Comparison of ENCODE assay signal across 9 mouse cellular contexts in genomic region chr6:148705711-148706110, GRCm38 (mm10).
DNase-seq lines count a peak whose midpoint lies in the region; ATAC-seq and TF ChIP-seq lines count a peak whose summit lies in the region.
"Had no signal": no experiment of that assay in that cellular context is flagged by ENCODE, and none has a peak within 500 bp of the region (broad histone marks: within the 10 kb centered on the region; RNA-seq: fewer than 3 reads in every experiment).

No protein-coding gene starts in this region.

- WGBS in midbrain, embryonic 10.5 days = 36% methylated on average over 2 of the region's 2 CpGs
- WGBS in midbrain, embryonic 13.5 days = 43% methylated on average over 2 of the region's 2 CpGs
- WGBS in bone marrow, adult 2 months = 31% methylated on average over 2 of the region's 2 CpGs
- WGBS in limb, embryonic 11.5 days = 27% methylated on average over 2 of the region's 2 CpGs
- 41% methylated on average over 2 of the region's 2 CpGs for WGBS in spleen, adult 2 months

- ATAC-seq in midbrain, embryonic 13.5 days = no peak
- no peak for ATAC-seq in limb, embryonic 11.5 days (ENCODE audit: insufficient number of reproducible peaks, low FRiP score, low TSS enrichment, low read depth)

- peak; percentile 56 for TF ChIP-seq CTCF in bone marrow, adult 2 months (IDR thresholded peaks at IDR 0.05; ENCODE audit: control insufficient read depth, insufficient read depth, low read length)
- TF ChIP-seq CTCF in spleen, adult 2 months (IDR thresholded peaks at IDR 0.05; ENCODE audit: extremely low read depth, insufficient read depth, insufficient read length, insufficient replicate concordance) = peak; percentile 43; the same call in 1 of the 2 replicates

- intact Hi-C loops in left cerebral cortex, postnatal 25 days (cut with DNase I) = no loop called here

- DNase-seq in embryo, embryonic 10 days (ENCODE audit: low spot score) = peak; percentile 77
- no peak for DNase-seq in embryo, embryonic 9.5 days (ENCODE audit: extremely low spot score)
- peak; percentile 45 for DNase-seq in midbrain, embryonic 10.5 days (ENCODE audit: low spot score)
- peak; percentile 53 for DNase-seq in limb, embryonic 11.5 days (ENCODE audit: low spot score)
- DNase-seq in spleen, adult 2 months (ENCODE audit: low read depth in 1 of 2, low spot score in 2 of 2) = peak; percentile 14 to 23
- no peak for DNase-seq in left cerebral cortex, postnatal 25 days (ENCODE audit: low spot score in 2 of 2)

- no peak overlapping the region for H3K9ac ChIP-seq in midbrain, embryonic 13.5 days (replicated peaks)
- H3K9ac ChIP-seq in limb, embryonic 11.5 days (ENCODE audit: low read length) = no peak overlapping the region
- H3K9ac ChIP-seq: heart, embryonic 15.5 days had no signal

- H3K4me2 ChIP-seq in midbrain, embryonic 13.5 days (replicated peaks) = no peak overlapping the region
- no peak overlapping the region for H3K4me2 ChIP-seq in limb, embryonic 11.5 days (ENCODE audit: low read depth, severe bottlenecking)
- H3K4me2 ChIP-seq: heart, embryonic 15.5 days had no signal

- H3K27ac ChIP-seq in midbrain, embryonic 10.5 days (replicated peaks) = no peak overlapping the region
- H3K27ac ChIP-seq in midbrain, embryonic 13.5 days = no peak overlapping the region
- no peak overlapping the region for H3K27ac ChIP-seq in bone marrow, adult 2 months (ENCODE audit: control insufficient read depth, insufficient read depth, low read depth, low read length, poor library complexity)
- no peak overlapping the region for H3K27ac ChIP-seq in limb, embryonic 11.5 days (replicated peaks; ENCODE audit: low read depth, low read length)
- no peak overlapping the region for H3K27ac ChIP-seq in spleen, adult 2 months (ENCODE audit: insufficient read depth, low read length)
- H3K27ac ChIP-seq: heart, embryonic 15.5 days had no signal

- H3K9me3 ChIP-seq in midbrain, embryonic 10.5 days (replicated peaks) = no peaks in the 10 kb centered on the region
- no peaks in the 10 kb centered on the region for H3K9me3 ChIP-seq in midbrain, embryonic 13.5 days
- H3K9me3 ChIP-seq in limb, embryonic 11.5 days (ENCODE audit: control insufficient read depth, low read length) = no peaks in the 10 kb centered on the region
- H3K9me3 ChIP-seq: heart, embryonic 15.5 days had no signal

- no peak for TF ChIP-seq POLR2A in bone marrow, adult 2 months (IDR thresholded peaks at IDR 0.05; ENCODE audit: borderline replicate concordance, control insufficient read depth, low read depth, low read length)
- no peak for TF ChIP-seq POLR2A in spleen, adult 2 months (IDR thresholded peaks at IDR 0.05; ENCODE audit: low read depth, low read length)

- no peaks in the 10 kb centered on the region for H3K4me1 ChIP-seq in midbrain, embryonic 10.5 days
- H3K4me1 ChIP-seq in midbrain, embryonic 13.5 days (replicated peaks) = no peaks in the 10 kb centered on the region
- no peaks in the 10 kb centered on the region; the same call in 1 of the 2 replicates for H3K4me1 ChIP-seq in bone marrow, adult 2 months (ENCODE audit: control insufficient read depth, insufficient read depth, low read length)
- H3K4me1 ChIP-seq in limb, embryonic 11.5 days (ENCODE audit: control insufficient read depth, insufficient read depth, low read length) = no peaks in the 10 kb centered on the region
- no peaks in the 10 kb centered on the region; the same call in 1 of the 2 replicates for H3K4me1 ChIP-seq in spleen, adult 2 months (ENCODE audit: control insufficient read depth, insufficient read depth, insufficient read length)
- H3K4me1 ChIP-seq: heart, embryonic 15.5 days had no signal

- no peaks in the 10 kb centered on the region for H3K36me3 ChIP-seq in midbrain, embryonic 10.5 days
- no peaks in the 10 kb centered on the region for H3K36me3 ChIP-seq in midbrain, embryonic 13.5 days
- H3K36me3 ChIP-seq in limb, embryonic 11.5 days (ENCODE audit: control insufficient read depth, insufficient read depth, low read length) = no peaks in the 10 kb centered on the region
- H3K36me3 ChIP-seq in spleen, adult 2 months (ENCODE audit: control insufficient read depth, insufficient read depth, low read length) = no peaks in the 10 kb centered on the region
- H3K36me3 ChIP-seq: heart, embryonic 15.5 days had no signal

- no peaks in the 10 kb centered on the region for H3K27me3 ChIP-seq in midbrain, embryonic 10.5 days (ENCODE audit: low read depth, poor library complexity, severe bottlenecking)
- no peaks in the 10 kb centered on the region for H3K27me3 ChIP-seq in midbrain, embryonic 13.5 days
- no peaks in the 10 kb centered on the region for H3K27me3 ChIP-seq in limb, embryonic 11.5 days (ENCODE audit: control insufficient read depth, insufficient read depth, low read length)
- H3K27me3 ChIP-seq in spleen, adult 2 months (ENCODE audit: control insufficient read depth, insufficient read depth, low read length) = no peaks in the 10 kb centered on the region
- H3K27me3 ChIP-seq: heart, embryonic 15.5 days had no signal

- no peak overlapping the region for H3K4me3 ChIP-seq in midbrain, embryonic 10.5 days
- H3K4me3 ChIP-seq in midbrain, embryonic 13.5 days (replicated peaks) = no peak overlapping the region
- no peak overlapping the region for H3K4me3 ChIP-seq in bone marrow, adult 2 months (replicated peaks; ENCODE audit: control insufficient read depth, low read depth, low read length)
- no peak overlapping the region for H3K4me3 ChIP-seq in limb, embryonic 11.5 days (ENCODE audit: low read depth, low read length)
- H3K4me3 ChIP-seq in spleen, adult 2 months (ENCODE audit: extremely low read depth, insufficient read depth, insufficient read length) = no peak overlapping the region
- H3K4me3 ChIP-seq: heart, embryonic 15.5 days had no signal

Comparison
In these comparisons a context has a peak if more than half of its experiments do, and no peak if none do; other contexts are left out.
1. DNase-seq: peak in embryo, embryonic 10 days (single experiment), midbrain, embryonic 10.5 days (single experiment), limb, embryonic 11.5 days (single experiment) and spleen, adult 2 months (2 of 2); none in embryo, embryonic 9.5 days (single experiment) and left cerebral cortex, postnatal 25 days (0 of 2).